Mouse (Mus musculus) kidney, postnatal 10 days (tissue): Measurements from ENCODE around the gene Lrrfip1.

Source experiments
- DNase-seq: peaks from one replicate; pipeline ENCODE4 v3.0.0; 2021; ENCODE audit warnings: mixed read lengths

Lrrfip1 gene

DNA sequence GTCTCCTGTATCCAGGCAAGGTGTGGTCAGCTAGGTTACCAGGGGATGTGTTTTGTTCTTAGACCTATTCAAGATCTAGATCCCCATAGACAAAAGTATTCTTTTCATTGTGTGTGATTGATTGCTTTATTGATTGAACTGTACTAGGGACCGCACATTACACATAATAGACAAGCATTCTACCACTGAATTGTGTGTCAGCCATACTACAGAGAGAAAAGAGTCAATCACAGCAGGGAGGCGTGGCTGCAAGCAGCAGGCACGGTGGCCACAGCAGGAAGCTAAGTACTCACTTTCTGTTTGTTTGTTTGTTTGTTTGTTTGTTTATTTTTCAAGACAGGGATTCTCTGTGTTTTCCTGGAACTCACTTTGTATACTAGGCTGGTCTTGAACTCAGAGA, 25.9 kb downstream of the Lrrfip1 start:
- DNase-seq, result no peak

DNA sequence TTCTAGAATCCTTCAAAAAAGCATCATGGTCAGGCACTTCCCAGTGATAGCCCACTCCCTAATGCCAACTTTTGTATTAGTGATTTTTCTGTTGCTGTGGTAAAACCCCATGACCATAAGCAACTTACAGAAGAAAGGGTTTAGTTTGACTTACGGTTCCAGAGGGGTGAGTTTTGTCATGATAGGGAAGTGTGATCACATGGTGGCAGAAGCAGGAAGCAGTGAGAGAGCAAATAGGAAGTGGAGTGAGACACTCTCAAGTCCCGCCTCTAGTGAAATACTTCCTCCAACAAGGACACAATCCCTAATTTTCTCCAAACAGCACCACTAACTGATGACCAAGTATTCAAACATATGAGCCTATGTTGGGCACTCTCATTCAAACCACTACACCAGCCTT, 28.4 kb downstream of the Lrrfip1 start:
- DNase-seq, result no peak

DNA sequence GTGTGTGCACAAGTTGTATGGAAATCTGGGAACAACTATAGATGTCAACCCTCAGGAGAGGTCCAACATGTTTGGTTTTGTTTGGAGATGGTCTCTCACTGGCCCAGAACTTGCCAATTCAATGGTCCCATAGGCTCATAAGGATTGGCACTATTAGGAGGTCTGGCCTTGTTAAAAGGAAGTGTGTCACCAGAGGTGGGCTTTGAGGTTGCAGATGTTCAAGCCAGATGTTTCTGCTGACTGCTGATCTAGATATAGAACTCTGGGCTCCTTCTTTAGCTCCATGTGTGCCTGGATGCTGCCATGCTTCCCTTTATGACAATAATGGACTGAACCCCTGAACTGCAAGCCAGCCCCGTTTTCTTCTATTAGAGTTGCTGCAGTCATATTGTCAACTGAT, 31.8 kb downstream of the Lrrfip1 start:
- DNase-seq, result no peak

DNA sequence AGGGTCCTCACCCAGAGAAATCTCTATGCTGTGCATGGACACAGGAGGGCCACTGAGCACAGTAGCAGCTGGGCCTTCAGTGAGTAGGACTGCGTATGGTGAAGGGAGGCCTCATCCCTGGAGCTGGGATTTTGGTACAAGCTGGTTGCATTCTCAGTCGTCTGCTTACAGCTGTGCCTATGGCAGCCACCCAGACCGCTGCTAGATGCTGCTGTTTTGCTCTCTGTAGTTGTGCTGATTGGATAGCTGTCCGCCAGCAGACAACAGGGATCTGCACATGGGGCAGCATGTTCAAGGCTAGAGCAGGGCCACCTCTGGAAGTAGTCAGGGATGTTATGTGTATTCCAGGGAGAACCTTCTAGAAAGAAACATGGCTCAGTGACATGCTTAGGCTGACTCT, 33.0 kb downstream of the Lrrfip1 start:
- peak; percentile 72 for DNase-seq

DNA sequence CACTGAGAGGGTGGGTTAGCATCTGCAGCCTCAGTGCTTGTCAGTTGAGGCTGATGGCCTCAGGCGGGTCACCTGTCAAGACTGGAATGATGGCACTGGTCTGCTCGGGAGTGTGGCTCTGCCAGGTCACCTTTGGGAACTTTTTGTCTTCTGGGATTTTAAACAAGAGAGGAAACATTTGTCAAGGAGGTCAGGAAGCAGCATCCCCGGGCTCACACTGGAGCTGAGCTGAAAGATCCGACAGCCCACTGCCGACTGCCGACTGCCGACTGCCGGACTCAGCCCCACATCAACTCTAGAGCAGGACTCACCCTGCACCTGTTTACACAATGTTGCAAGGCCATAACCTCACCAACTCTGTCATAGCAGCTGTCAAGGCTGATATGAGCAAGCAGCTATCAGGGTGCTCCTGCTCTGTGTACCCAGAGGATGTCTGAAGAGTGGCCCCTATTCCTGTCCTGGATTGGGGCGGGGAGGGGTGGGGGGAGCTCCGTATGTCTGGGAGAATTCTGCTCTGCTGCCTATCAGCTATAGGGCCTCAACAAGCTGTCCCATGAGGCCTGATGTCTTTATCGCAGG, 33.9 kb downstream of the Lrrfip1 start:
- DNase-seq, result peak; percentile 48

DNA sequence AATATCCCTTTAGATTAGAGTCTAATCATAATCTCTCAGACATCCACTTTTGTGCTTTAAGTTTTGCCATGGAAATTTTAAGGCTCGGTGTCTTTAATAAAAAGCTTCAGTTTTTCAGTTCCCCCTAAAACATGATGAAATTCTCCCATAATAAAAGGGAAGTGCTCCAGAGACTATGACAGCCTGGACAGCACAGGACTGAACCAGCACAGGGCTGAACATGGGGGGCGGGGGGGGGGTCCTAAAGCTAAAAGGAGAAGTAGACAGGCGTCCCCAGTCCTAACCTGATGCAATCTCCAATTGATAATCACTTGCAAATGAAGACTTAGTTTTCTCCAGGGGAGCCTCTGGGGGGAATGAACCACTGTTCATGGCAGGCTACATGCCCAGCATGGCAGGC, 36.0 kb downstream of the Lrrfip1 start:
- DNase-seq, result no peak

DNA sequence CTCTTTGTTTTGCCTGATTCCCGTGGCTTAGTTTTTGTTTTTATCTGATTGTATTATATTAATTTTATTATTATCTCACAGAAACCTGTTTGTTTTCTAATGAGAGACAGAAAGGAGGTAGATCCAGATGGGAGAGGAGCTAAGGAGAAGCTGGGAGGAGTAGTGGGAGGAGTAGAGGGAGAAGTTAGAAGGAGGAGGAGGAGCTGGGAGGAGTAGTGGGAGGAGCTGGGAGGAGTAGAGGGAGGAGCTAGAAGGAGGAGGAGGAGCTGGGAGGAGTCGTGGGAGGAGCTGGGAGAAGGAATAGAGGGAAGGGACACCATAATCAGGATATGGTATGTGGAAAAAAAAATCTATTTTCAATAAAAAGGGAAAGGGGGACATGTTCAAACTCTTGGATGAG, 36.7 kb downstream of the Lrrfip1 start:
- DNase-seq, result no peak

DNA sequence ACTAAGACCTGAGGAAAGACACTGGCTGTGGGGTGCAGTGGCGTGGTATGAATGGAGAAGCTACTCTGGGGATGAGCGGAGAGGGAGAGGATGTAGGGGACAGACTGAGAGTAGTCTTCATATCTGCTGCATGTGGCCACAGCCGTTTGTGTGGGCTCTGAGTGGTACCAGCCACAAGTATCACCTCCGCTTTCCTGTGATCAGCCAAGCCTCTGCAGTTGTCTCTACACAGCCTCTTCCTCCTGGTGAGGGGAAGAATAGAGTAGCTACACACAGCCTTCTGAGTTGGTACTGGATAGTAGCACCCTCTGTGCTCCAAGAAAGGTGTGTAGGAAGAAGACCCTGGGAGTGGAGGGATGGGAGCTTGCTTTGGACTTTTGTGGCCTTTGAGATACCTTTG, 38.7 kb downstream of the Lrrfip1 start:
- no peak for DNase-seq

DNA sequence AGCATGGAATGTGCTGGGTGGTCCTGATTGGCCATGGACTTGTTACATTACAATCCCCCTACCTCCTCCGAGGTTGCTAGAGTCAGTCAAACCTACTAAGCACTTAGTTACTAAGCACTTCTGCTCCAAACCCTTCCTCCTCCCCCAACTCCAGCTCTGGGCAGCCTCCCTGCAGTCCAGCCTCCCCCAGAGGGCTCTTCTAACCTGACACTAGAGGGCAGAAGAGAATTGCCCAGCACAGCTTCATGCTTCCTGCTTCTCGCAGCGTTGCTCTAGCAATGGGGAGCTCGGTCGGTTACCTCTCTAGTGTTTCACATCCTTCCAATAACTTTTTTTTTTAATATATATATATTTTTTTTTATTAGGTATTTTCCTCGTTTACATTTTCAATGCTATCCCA, 39.5 kb downstream of the Lrrfip1 start:
- DNase-seq, result peak; percentile 45

DNA sequence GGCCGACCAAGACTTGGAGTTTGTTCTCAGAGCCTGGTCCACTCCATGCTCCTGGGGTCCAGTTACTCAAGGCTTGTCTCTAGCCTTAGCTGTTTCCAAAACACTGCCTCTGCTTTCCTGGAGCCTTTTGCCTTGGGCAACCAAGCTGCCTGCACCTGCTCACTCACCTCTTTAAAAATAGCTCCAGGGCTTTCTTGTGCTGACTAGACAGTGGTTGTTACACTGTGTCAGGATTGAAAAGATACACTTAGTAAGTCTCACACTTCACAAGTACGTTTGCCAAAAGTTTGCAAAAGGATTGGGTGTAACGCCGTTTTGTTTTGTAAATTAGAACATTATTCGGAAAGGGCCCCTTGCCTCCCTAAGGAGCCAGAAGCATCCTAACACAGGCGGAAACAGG, 40.0 kb downstream of the Lrrfip1 start:
- DNase-seq, result no peak

DNA sequence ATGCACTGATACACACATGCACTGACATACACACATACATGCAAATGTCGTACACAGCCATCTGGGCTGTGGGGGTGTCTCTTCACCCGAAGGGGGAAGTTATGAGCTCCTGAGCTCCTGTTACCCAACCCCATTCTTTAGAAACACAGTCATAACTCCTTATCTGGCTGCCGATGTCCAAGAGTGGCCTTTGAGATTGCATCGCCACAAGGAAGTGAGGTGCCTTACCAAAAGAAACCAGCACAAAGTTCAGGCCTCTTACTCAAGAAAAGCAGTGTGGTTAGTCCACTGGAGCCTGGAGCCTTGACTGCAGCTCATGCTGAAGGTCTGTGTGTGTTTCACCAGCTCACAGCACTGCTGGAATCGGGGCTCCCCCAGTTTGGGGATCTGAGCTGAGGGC, 43.1 kb downstream of the Lrrfip1 start:
- DNase-seq, result no peak

DNA sequence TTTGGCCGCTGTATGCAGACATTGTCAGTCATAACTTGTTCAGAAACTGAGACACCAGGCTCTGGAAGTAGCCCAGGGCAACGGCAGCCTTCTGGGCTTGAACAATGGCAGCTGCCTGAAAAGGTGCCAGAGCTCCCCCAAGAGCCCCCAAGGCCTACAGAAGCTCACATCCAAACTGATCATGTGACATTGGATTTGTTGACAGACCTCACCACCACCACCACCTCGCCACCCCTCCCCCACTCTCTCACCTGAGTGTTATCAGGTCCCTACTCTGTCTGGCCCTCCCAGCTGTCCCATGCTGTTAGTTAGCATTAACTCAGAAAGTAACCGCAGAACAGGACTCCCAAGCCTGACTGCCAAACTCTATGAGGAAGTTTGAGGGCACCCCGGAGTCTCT, 44.7 kb downstream of the Lrrfip1 start:
- DNase-seq, result peak; percentile 44

DNA sequence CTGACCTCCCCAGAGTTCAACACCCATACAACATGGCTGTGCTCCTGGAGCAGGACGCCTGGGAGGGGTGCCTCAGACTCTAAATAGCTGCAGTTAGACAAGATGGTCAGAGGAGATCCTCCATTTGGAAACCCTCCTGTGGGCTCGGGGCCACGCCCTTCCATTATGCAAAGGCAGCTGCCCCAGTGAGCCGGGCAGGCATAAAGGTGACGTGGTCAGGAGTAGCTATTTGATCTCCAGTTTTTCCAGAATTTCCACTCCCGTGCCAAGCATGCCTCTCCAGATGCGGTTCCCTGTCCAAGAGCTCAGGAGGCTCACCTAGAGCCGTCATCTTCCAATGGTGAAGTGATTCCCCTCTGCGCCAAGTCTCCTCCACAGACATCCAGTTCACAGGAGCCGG, 45.6 kb downstream of the Lrrfip1 start:
- DNase-seq, result no peak

DNA sequence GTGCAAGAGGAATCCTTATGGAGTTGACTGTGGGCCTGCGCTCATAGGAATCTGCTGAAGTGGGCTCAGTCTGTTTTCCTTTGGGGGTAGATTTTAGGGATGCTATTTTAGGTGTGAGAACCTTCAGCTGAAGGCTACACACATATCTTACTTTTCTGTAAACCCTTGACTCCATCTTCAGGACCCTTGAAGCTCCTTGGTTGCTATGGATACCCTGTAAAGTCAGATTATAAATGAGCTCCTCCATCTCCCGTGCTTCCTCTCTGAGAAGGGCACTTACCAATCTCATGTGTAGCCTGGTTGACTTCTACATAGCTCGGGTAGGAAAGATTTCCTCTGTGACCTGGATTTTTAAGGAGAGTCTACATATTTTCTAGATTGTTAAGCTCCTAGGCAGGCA, 46.1 kb downstream of the Lrrfip1 start:
- no peak for DNase-seq

DNA sequence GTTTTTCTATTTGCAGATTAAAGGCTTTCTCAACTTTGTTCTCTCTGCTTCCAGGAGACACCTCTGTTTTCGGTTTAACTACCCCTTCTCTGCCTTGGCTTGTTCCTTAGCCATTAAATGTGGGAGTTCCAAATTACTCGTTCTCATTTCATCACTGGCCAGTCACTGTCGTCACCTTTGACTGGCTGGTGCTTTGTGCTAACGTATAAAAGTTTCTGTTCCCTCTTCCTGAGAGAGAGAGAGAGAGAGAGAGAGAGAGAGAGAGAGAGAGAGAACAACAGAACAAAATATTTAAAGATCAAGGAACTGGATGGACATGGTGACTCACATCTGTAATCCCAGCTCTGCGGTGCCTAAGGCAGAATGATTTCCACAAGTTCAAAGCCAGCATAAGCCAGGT, 47.7 kb downstream of the Lrrfip1 start:
- no peak for DNase-seq

DNA sequence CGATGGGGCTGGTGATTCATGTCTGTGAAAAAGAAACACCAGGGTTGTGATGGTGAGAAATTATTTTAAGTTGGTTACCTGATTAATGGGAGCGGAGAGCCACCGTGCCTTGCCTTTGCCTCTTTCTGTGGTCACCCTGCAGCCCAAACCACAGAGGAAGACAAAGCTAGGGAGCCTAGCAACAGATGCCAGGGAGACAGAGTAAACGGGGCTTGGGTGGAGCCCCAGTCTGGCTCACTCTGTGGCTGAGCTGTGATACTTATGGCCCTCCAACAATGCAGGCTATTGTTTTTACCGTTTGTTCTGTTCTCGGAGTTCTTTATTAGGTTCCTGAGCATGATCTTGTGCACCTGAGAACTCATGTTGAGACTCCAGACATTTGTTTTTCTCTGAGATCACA, 50.8 kb downstream of the Lrrfip1 start:
- no peak for DNase-seq

DNA sequence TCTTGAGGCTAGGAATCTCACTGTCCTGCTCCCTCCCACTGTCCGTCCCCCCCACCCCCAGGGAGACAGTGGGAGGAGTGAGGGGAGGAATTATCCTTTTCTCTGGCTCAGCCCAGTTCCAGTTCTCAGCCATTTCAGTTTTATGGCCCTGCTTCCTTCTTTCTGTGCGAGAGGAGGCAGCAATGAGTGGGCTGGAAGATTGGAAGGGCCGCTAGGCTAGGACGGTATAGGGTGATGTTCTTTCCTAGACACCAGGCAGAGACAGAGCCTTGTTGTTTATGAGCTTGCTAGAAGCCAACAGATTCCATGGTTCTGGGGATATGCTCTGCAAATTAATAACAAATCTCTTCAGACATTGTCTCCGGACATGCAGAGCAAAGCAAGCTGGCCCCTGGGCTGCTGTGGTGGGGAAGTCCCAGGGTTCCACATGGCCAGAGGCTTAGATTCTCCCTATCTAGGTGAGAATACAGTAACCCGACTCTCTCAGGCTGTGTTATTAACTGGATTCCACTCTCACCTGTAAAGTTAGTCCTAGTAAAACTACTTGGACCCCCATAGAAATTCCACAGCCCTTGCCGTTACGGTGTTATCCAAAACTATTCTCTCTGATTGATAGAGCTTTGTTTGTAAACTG, 53.0 kb downstream of the Lrrfip1 start:
- DNase-seq, result peak; percentile 43

DNA sequence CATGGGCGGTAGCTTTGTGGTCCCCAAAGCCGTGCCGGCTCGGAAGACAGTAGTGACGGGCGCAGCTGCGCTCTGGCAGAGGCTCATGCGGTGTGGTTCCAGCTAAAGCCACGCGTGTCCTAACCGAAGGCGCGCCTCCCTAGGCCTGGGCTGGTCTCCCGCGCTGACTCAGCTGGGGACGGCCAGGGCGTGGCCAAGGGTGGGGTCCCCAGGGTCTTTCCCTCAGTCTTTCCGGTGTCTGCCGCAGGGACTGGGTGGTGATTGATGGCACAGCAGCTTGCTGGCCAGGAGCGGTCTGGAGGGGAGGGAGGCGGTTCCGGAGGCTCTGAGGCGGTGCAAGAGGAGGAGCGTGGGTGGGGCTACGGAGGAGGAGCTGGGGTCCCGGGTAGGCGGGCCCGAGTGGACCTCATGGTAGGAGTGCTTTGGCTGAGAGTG, 54.2 kb downstream of the Lrrfip1 start:
- DNase-seq, result peak; percentile 97

DNA sequence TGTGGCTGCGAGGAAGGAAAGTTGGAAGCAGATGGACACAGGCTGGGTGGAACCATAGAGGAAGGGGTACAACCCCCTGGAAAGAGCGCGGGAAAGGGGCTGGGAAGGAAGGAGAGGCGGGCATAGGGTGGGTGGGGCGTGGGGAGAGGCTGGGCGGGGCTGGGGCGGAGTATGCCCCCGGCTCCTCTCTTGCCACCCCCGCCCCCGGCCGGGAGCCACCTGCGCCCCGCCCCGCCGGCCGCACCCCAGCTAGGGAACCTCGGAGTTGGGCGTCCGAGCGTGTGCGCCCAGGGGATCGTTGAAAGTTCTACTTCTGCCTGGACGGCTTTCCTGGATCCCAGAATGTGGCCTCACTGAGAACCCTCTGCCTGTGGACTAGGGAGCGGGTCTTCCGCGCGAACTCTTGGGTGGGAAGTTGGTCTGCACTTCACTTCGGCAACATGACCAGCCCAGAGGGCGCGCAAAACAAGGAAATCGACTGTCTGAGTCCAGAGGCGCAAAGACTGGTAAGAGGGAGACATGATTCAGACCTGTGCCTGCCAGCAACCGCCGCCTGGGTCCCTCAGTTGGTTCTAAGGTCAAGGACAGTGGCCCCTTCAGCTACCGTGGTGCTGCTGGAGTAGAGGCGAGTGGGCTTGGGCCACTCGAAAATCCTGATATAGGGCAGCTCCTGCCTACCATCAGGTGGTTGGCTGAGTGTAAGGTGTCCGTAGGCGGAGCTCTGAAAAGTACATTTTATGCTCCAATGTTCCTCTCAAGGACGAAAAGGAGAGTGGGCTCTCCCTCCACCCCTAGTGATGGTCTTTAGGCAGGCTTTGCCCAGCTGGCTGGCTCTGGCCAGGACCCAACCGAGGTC, 54.9 kb downstream of the Lrrfip1 start:
- DNase-seq, result peak; percentile 89

DNA sequence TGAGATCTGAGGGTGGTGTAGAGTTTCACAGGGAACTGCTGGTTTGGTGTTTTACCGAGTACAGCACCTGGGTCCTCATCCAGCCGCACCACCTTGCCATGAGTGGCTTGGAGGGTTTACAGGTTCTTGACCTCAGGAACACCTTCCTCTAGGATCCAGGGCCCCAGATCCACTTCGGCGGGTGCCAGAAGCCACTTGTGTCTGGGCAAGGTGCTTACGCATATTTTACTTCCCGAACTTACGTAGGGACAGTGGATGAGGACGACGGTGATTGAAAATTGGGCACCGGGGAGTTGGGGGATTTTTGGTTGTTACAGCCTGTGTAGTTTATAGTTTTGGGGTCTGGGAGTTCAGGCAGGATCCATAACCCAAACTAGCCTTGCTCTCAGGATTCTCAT, 55.5 kb downstream of the Lrrfip1 start:
- no peak for DNase-seq

DNA sequence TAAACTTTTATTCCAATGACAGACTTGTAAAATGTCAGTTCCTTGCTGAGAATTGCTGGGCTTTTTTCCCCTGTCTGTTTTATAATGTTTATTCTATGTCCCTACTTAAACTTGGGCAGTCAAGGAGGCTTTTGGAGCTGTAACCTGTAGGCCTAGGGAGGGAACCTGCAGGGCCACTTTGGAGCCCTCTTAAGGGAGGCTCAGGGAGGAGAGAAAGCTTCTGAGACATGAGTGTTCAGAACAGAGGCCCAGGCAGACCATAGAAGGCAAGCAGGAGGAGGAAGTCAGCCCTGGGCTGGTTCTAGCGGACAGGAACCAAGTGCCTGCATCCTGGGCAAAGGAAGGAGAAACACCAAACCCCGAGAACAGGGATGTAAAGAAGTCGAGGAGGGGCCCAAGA, 56.3 kb downstream of the Lrrfip1 start:
- no peak for DNase-seq

DNA sequence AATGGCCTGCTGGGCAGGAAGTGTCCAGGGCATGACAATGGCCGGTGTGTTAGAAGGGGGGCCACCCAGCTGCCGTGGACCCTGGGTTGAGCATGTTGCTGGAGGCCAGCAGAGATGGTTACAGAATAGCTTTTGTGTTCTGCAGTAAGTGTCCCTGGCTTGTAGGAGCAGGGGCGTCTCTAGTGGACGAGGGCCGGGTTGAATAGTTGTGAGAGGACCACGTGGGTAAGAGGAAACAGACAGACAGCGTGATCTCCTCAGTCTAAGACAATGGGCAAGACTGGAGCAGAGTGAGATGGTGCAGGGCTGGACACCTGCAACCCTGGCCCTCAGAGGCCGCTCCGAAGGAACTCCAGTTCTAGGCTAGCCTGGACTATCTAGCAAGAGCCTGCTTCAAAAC, 57.2 kb downstream of the Lrrfip1 start:
- no peak for DNase-seq

DNA sequence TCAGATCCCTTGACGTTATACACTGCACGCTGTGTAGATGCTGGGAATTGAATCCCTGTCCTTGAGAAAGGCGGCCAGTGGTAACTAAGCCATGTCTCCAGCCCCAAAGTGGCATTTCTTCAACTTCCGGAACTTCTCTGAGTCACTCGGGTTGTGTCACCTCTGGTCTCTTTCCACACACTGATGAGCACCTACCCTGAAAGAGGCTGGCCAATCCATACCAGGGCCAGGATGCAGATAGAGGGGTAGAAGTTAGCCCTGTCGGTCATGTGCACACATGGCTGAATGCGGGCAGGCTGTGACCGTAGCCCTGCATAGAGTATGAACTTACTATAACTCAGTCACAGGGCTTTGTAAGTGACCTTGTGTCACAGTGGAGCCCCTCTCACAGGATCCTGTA, 57.9 kb downstream of the Lrrfip1 start:
- DNase-seq, result no peak
